Mouse (Mus musculus) bone marrow, adult 2 months (tissue): ENCODE measurements around the gene Napsa. TPM values are rescaled to one million over a fixed set of nuclear protein-coding genes. Genes with fewer than 3 reads are reported as not detected.

Source experiments
- H3K27ac ChIP-seq: fragments of 200-500 bp; 2 replicates; pipeline ENCODE4 v1.5.1; 2012; ENCODE audit warnings: low read depth, mild to moderate bottlenecking, control low read depth, inconsistent platforms, low read length; ENCODE audit not compliant: control insufficient read depth, poor library complexity, insufficient read depth
- H3K4me1 ChIP-seq: fragments of 200-500 bp; 2 replicates; pipeline ENCODE4 v1.6.1; 2011; ENCODE audit warnings: low read length; ENCODE audit not compliant: control insufficient read depth, insufficient read depth
- H3K4me3 ChIP-seq: fragments of 200-500 bp; replicated peaks from 2 replicates; pipeline ENCODE3; 2011; ENCODE audit warnings: mild to moderate bottlenecking, low read depth, low read length, control low read depth; ENCODE audit not compliant: control insufficient read depth
- CTCF ChIP-seq: fragments of 200-500 bp; IDR thresholded peaks from 2 replicates; pipeline ENCODE4 v1.5.1; 2011; ENCODE audit warnings: low read length, control low read depth; ENCODE audit not compliant: control insufficient read depth, insufficient read depth
- POLR2A ChIP-seq: fragments of 200-500 bp; IDR thresholded peaks from 2 replicates; pipeline ENCODE4 v1.6.1; 2011; ENCODE audit warnings: low read depth, mild to moderate bottlenecking, control low read depth, low read length, borderline replicate concordance; ENCODE audit not compliant: control insufficient read depth
- WGBS: fragments of 180-500 bp; shearing (Covaris S2); methylation state at CpG from one replicate; pipeline ENCODE4 v1.1.7; 2018; 5-methylcytosine and 5-hydroxymethylcytosine counted together
- polyA plus RNA-seq: library from polyadenylated mRNA; stranded (reverse); fragments of >200 nt; gene quantifications from 2 replicates; pipeline ENCODE4 v1.2.4, GENCODE M21; 2011; ENCODE audit warnings: low replicate concordance; ENCODE audit not compliant: missing spikeins, insufficient read depth, insufficient read length

The Napsa gene
- polyA plus RNA-seq, 1 experiment: 49.7 TPM

- no peak overlapping the region for H3K4me3 ChIP-seq
- TF ChIP-seq POLR2A: no peak
- no peak for TF ChIP-seq CTCF
- H3K27ac ChIP-seq: peak overlapping the region; percentile 92
- WGBS: 56% methylated on average over 4 of the region's 4 CpGs
- H3K4me1 ChIP-seq: peaks cover 8% of the 10 kb centered on the region
Observed at GRCm38 (mm10) chr7:44571811-44572210, 369 bp upstream of the Napsa start.

GRCm38 (mm10) chr7:44572956-44573484 is 840 bp downstream of the Napsa start:
- peak overlapping the region; percentile 49 for H3K4me3 ChIP-seq
- WGBS: 4% methylated on average over 5 of the region's 5 CpGs
- peak overlapping the region; percentile 55; the same call in 1 of the 2 replicates for H3K27ac ChIP-seq
- no peak for TF ChIP-seq POLR2A
- H3K4me1 ChIP-seq: peaks cover 8% of the 10 kb centered on the region

GRCm38 (mm10) chr7:44576333-44576844 is 4.2 kb downstream of the Napsa start:
- 66% methylated on average over 5 of the region's 5 CpGs for WGBS
- Histone ChIP-seq H3K27ac (no peak overlapping the region), H3K4me1 (peaks cover 3% of the 10 kb centered on the region; the same call in 1 of the 2 replicates), H3K4me3 (no peak overlapping the region)
- TF ChIP-seq POLR2A (no peak), CTCF (no peak)

GRCm38 (mm10) chr7:44581637-44582036 is 9.5 kb downstream of the Napsa start:
- WGBS: 68% methylated on average over 6 of the region's 6 CpGs

GRCm38 (mm10) chr7:44582709-44583108 is 10.5 kb downstream of the Napsa start:
- 56% methylated on average over 5 of the region's 5 CpGs for WGBS
- Histone ChIP-seq H3K4me1 (peaks cover 2% of the 10 kb centered on the region), H3K27ac (no peak overlapping the region), H3K4me3 (no peak overlapping the region)
- TF ChIP-seq POLR2A (no peak), CTCF (no peak)

More at GRCm38 (mm10) chr7:44581637-44582036, 9.5 kb downstream of the Napsa start:
- Histone ChIP-seq H3K4me1 (peaks cover 2% of the 10 kb centered on the region), H3K27ac (no peak overlapping the region), H3K4me3 (no peak overlapping the region)
- TF ChIP-seq POLR2A (no peak), CTCF (no peak)

- peaks cover 2% of the 10 kb centered on the region for H3K4me1 ChIP-seq
- no peak overlapping the region for H3K27ac ChIP-seq
- 58% methylated on average over 1 of the region's 1 CpGs for WGBS
- H3K4me3 ChIP-seq: no peak overlapping the region
- TF ChIP-seq POLR2A (no peak), CTCF (no peak)
Observed at GRCm38 (mm10) chr7:44583146-44583545, 11.0 kb downstream of the Napsa start.

GRCm38 (mm10) chr7:44584265-44584804 is 12.2 kb downstream of the Napsa start:
- TF ChIP-seq POLR2A (no peak), CTCF (no peak)
- 41% methylated on average over 4 of the region's 4 CpGs for WGBS
- no peak overlapping the region for H3K27ac ChIP-seq

GRCm38 (mm10) chr7:44584921-44585320 is 12.7 kb downstream of the Napsa start:
- TF ChIP-seq POLR2A: no peak
- TF ChIP-seq CTCF: no peak
- no peak overlapping the region for H3K4me3 ChIP-seq
- no peak overlapping the region for H3K27ac ChIP-seq
- 86% methylated on average over 6 of the region's 6 CpGs for WGBS
- peaks cover 3% of the 10 kb centered on the region for H3K4me1 ChIP-seq

More at GRCm38 (mm10) chr7:44584265-44584804, 12.2 kb downstream of the Napsa start:
- Histone ChIP-seq H3K4me3 (no peak overlapping the region), H3K4me1 (peaks cover 2% of the 10 kb centered on the region)
